Mouse (Mus musculus): ENCODE measurements around the gene Thap3.

Gene Thap3

DNA sequence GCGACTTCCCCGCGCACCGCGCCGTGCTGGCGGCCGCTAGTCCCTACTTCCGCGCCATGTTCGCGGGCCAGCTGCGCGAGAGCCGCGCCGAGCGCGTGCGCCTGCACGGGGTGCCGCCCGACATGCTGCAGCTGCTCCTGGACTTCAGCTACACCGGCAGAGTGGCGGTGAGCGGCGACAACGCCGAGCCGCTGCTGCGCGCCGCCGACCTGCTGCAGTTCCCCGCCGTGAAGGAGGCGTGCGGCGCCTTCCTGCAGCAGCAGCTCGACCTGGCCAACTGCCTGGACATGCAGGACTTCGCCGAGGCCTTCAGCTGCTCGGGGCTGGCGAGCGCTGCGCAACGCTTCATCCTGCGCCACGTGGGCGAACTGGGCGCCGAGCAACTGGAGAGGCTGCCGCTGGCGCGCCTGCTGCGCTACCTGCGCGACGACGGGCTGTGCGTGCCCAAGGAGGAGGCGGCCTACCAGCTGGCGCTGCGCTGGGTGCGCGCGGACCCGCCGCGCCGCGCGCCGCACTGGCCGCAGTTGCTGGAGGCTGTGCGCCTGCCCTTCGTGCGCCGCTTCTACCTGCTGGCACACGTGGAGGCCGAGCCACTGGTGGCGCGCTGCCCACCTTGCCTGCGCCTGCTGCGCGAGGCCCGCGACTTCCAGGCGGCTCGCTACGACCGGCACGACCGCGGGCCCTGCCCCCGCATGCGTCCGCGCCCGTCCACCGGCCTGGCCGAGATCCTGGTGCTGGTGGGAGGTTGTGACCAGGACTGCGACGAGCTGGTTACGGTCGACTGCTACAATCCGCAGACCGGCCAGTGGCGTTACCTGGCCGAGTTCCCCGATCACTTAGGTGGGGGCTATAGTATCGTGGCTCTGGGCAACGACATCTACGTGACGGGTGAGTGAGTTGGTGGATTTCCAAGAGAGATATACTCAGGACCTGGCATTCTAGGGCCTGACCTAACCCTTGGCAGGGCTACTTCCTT, 20.6 kb upstream of the Thap3 start:
- DNase-seq (ENCODE audit: low spot score): peak; percentile 73

DNA sequence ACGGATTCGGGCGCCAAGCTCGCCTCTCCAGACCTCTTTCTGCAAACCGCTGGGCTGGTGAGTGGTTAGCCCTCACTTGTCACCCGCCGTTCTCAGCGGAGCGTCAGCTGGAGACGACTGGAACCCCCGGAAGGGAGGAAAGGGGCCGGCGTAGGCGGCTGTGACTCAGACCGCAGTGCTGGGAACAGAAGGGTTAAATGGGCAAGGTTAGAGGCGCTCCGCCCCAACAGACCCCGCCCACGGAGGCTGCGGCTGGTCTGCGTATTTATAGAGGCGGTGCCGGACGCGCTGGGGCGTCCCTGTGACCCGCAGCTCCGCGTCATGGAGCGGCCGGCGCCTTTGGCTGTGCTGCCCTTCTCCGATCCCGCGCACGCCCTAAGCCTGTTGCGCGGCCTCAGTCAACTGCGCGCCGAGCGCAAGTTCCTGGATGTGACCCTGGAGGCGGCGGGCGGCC, 19.9 kb upstream of the Thap3 start, which contains the start of gene Klhl21:
Gene Klhl21 (plus strand): TSS at position 182 of the 454 bp plus-strand sequence.
- DNase-seq (ENCODE audit: low spot score): peak; percentile 97

DNA sequence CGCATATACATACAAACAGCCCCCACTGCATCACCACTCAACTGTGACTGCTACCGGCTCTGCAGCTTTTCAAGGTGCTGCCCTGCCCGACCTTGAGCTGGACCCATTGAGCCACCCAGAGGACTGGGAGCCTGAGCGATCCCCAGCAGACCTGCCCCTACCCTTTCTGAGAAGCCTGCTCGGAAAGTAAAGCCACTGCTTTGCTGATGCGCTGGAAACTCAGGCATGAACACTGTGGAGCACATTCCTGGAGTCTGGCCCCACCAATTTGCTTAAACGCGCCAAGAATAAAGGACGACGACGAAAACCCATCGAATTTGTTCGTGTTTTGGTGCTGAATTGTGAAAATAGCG, 19.3 kb upstream of the Thap3 start:
- DNase-seq (ENCODE audit: low spot score): no peak

DNA sequence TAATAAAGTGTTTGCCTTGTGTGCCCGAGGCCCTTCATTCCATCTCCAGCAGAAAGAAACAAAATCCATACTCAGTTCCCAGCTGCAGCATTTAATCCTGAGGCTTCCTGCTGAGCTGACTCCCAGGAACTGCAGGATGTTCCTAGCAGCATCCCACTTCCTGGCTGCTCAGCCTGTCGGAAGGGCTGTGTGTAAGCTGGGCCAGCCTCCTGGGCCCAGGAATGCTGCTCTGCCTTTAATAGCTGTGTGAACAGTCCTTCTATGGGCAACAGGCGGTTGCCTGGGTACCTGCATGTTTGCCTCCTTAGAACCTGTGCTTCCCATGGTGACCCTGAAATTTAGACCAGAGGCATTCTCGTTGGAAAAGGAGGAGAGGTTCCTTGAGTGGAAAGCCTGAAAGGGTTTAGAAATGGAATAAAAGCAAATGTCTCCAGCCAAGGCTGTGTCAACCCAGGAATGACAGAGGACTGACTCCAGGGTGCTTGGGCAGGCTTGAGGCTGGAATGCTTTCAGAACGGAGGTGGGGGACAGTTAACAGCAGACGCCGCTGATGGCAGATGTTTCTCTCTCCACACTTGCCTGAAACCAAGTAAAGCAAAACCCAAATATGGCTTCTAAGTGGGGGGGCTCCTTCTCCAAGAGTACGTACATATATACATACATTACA, 18.8 kb upstream of the Thap3 start:
- DNase-seq (ENCODE audit: low spot score): no peak

DNA sequence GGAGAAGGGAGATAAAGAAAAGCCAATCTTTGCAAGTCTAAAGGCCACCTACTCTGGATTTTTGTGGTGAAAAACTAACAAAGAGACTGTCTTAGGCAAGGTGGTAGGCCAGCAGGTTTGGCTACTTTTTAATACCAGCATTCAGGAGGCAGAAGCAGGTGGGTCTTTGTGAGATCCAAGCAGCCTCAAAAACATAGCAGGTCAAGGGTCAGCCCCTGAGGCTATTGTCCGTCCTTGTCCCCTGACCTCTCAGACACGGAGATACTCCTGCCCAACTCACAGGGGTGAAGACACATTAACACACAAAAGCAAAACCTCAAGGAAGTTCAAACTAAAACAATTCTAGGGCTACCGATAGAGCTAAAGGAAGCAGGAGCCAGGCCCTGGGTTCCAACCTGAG, 18.0 kb upstream of the Thap3 start:
- DNase-seq (ENCODE audit: low spot score): no peak

DNA sequence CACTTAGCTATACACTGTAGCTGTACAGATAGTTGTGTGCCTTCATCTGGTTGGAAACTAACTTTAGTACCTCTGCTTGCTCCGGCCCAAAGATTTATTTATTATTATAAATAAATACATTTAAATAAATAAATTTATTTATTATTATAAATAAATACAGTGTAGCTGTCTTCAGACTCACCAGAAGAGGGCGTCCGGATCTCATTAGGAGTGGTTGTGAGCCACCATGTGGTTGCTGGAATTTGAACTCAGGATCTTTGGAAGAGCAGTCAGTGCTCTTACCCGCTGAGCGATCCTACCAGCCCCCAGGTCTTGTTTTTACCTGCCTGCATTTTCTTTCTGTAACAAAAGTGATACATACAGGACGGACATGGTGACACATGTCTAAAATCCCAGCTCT, 17.3 kb upstream of the Thap3 start:
- DNase-seq (ENCODE audit: low spot score): no peak

DNA sequence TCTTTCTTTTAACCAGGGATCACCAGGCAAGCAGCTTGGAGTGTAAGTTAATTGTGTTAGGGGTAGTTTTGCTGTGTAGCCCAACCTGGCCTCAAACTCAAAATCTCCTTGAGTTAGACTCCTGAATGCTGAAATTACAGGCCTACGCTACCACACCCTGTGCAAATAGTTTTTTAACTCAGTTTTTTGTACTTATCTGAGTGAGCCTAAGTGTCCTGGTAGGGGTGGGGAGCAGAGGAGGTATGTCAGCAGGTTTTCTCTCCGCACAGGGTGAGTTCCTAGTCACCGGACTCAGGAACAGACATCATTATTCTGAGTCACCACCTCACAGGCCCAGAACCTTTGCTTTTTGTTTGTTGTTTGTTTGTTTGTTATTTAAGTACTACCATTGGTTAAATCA, 13.3 kb upstream of the Thap3 start:
- no peak for DNase-seq (ENCODE audit: low spot score)

DNA sequence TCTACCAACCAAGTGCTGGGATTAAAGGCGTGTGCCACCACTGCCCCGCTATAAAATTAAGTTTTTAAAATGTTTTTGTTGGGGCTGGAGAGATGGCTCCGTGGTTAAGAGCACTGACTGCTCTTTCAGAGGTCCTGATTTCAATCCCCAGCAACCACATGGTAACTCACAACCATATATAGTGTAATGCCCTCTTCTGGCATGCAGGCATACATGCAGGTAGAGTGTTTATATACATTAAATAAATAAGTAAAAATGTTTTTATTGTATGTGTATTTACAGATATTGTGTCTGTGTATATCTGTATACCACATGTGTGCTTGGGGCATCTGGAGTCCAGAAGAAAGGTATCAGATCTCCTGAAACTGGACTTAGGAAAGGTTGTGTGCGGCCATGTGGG, 12.5 kb upstream of the Thap3 start:
- DNase-seq (ENCODE audit: low spot score): no peak

DNA sequence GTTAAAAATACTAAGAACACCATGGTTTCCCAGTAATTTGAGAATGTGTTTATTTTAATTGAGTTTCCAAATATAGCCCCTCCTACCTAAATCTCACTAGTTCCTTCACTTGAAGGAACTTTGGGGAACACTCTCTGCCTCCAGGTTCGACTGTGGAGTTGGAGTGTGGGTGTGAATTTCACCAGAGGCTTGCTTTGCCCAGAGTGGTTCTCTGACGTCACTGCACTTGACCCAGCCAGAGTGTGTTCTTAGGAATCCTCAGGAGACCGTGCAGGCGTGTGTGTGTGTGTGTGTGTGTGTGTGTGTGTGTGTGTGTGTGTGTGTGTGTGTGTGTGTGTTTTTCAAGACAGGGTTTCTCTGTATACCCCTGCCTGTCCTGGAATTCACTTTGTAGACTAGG, 12.1 kb upstream of the Thap3 start:
- DNase-seq (ENCODE audit: low spot score): no peak

DNA sequence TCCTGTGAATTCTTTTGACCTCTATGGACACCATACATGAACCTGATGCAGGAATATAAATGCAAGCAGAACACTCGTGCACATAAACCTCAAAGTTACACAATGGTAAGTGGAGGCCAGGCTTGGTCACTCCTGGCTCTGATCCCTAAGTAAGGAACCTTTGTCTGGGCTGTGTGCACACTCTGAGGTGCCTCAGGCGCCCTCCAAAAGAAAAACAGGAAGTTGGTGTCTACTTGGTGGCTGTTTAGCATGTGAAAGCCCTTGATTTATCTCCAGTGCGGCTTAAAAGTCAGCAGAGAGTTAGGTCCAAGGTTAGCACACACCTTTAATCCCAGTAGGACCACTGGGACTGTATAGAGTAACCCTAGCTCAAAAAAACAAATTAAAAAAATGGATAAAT, 10.7 kb upstream of the Thap3 start:
- no peak for DNase-seq (ENCODE audit: low spot score)

DNA sequence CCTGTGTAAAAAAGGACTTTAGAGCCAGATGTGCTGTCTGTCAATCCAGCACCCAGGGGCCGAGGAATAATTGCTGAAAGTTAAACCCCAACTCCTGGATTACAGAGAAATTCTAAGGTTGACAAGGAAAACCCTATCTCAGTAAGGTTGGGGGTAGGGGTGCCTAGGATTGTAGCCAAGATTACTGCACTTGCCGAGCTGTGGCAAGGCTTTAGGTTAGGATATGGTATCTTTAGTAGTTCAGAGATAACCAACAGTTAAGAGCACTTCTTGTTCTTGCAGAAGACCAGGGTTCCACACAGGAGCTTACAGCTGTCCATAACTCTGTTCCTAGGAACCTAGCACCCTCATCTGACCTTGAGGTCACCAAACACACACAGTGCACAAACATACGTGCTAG, 8.9 kb upstream of the Thap3 start:
- no peak for DNase-seq (ENCODE audit: low spot score)

DNA sequence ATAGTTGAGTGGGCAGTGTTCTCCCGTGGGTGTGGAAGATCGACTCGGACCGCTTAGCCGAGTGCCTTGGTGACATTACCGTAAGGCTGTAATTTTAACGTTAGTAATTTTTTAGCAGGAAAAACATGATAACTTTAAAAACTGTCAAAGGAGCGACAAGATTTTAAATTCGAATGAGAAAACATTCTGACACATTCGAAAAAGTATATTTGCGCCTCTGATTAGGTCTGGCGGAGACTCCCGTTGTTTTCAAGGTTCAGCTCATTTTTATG, 8.1 kb upstream of the Thap3 start:
- DNase-seq (ENCODE audit: low spot score): no peak

DNA sequence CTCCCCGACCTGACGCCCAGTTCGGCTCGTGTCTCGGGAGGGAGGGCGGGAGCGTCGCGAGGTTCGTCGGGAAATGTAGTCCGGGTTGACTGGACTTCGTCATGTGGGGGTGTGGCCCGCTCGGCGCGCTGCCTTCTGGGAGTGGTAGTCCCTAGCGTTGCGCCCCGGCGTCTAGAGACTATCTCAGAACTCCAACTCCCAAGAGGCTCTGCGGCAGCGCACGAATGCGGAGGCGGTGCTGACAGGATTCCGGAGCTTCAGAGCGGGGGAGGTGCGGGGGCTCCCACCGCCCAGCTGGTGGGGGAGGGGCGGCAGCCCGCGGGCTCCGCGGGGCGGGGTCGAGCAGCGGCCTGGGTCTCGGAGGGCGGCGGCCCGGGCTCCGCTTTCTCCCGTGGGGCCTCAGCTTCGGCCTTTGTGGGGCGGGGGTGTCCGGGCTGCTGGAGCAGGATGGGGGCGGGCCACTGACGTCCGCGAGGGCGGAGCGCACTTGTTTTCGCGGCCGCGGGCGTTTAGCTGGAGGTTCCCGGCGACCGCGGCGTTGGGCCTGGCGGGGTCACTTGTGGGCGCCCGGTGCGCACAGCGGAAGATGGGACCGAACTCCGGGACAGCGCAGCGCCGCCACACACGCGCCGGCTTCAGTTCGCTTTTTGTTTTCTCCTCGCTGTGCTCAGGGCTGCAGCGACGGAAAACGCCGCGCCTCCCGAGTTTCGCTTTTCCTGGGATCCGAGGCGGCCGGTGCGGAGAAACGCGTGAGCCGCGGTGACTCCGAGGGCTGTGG, 7.6 kb upstream of the Thap3 start, which contains the start of gene Phf13:
Gene Phf13 (minus strand): TSS at position 86 of the 778 bp plus-strand sequence.
- DNase-seq (ENCODE audit: low spot score): peak; percentile 99

DNA sequence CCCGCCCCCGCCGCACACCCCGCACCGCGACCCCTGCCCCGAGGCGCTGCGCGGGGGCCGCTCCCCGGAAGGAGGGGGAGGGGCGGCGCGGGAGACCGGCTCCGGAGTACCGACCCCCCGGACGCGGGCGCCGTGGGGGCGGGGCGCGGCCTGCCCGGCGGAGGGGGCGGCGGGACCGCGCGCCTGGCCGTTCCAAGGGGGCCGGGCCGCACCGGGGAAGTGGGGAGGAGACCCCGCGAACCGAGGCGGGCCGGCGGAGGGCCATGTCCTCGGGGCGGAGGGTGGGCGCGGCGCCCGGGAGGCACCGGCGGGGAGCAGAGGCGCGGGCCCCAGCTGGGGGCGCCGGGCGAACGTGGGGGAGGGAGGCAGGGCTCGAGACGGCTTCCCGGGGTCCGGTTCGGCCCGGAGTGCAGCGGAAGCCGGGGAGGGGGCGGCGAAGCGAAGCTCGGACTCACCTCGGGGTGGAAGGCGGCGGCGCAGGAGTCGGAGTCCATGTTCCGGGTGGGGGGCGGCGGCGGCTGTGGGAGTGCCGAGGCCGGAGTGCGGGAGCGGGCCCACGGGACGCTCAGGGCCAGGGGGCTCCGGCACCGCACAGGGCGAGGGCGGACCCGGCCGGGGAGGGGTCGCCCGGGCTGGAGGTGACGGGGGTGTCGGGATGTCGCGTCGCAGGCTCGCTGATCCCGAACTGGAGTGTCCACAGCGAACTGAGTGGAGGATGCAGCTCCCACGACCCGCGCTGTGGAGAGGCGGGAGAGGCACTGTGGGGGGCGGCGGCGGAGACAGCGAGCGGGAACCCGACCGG, 6.8 kb upstream of the Thap3 start:
- DNase-seq (ENCODE audit: low spot score): peak; percentile 82

DNA sequence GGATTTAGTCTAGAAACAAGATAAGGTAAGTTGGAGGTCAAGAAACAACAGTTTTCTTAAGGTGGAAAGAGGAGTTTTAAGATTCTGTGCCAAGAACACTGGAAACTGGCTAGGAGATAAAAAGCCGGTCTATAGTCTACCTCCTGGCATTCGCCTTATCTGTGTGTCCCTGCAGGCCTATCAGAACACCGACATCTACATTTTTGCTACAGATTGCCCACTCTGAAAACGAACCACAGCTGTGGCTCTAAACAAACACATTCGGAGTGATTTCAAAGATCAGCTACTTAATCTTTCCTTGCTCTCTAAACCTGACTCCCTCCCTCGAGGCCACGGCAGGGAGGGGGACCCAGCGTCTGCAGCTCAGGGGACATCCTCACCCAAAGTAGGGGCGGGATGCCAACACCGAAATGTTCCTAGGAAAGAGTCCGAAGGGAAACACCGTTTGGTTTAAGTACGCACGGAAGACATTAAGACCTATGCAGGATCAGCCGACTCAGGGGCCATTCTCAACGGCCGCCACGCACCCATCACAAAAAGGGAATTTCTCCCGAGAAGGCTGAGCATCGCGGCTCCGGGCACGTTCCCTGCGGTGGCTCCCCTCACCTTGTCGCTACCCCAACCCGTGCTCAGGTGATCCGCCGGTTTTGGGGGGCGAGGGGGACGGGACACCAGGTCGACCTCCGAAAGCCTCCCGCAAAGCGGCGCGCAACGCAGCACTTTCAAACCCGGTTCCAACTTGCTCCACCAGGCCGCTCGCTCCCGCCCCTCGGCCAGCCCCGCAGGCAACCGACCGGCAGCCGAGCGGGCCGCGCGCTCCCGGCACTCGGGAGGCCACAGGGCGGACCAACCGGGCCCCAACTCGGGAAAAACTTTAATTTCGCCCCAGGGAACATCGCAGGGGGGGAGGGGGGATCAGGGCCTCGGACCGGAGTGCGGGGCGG, 5.7 kb upstream of the Thap3 start:
- peak; percentile 77 for DNase-seq (ENCODE audit: low spot score)

DNA sequence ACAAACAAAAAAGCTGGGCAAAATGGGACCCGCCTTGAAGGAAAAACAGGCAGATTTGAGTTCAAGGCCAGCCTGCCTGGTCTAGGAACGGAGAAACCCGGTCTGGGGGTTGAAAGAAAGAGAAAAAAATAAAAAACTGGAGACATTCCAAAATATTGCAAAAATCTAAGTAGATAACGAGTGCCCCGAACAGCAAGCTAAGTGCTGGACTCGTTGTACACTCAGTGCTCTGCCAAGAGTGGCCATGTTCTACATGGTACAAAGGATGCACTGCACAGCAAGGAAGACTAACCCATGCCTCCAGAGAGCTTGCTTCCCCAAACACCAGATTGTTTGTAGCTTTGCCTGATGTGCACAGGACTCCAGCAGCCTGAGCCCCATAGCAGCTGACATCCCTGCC, 4.2 kb upstream of the Thap3 start:
- no peak for DNase-seq (ENCODE audit: low spot score)

DNA sequence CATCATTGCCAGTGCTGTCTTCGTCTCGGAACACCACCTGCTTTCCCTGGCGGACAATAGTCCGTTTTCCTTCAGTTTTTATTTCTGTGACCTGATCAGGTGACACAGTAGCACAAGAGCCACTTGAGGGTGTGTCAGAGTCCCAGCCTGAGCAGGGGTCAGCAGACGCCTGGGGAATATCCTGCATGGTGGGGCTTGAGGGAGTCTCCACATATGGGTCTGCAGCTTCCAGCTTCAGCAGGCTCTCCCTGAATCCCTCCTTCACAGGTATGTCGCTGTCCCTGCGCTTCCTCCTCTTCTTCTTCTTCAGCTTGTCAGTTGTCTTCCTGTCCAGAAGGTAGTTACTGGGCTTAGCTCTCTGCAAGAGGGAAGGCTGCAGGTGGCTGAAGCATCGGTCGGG, 3.3 kb upstream of the Thap3 start:
- no peak for DNase-seq (ENCODE audit: low spot score)

DNA sequence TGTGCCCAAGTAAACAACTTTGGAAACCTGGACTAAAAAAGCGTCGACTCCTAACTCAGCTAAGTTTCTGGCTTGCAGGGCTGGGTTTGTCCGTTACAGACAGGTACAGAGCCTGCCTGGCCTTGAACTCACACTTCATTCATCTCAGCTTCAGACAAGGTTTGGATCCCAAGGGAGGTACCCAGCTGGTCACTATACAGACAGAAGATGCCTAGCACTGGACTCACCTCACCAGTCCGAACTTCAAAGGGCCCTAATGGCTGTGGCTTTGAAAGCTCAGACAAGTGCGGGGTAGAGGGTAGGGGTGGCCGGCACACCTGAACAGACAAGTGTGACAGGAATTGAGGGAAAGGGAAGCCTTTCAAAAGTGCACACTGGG, 302 bp upstream of the Thap3 start:
- no peak for DNase-seq (ENCODE audit: low spot score)

DNA sequence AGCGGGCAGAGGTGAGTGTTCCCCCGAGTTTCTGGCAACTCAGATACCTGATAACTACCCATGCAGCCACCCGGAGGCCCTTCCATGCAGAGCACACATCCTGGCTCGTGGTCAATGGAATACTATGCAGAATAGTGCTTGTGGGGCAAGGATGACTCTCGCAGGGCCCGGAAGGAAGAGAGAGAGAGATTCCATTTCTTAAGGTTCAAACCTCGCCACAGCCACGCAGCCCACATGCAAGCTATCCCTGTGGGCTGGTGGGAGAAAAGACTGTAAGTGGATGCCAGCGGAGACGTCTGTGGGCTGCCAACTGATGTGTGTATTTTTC, 819 bp downstream of the Thap3 start:
- peak; percentile 42 for DNase-seq (ENCODE audit: low spot score)

DNA sequence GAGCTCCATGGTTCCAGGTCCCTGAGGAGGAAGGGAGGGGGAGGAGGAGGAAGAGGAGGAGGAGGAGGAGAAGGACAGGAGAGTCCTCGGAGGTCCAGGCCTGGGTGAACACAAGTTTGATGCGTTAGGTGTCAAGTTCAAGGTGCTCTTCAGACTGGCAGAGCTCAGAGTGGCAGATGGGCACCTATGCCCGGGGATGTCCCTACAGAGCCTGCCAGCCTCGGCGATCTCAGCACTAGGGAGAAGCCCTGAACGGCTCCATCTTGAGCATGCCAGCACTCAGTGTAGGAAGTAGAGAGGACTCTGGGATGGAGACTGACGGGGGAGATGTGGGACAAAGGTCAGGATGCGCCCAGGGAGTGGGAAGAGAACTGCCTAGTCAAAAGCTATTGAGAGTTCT, 2.1 kb downstream of the Thap3 start:
- peak; percentile 35 for DNase-seq (ENCODE audit: low spot score)

DNA sequence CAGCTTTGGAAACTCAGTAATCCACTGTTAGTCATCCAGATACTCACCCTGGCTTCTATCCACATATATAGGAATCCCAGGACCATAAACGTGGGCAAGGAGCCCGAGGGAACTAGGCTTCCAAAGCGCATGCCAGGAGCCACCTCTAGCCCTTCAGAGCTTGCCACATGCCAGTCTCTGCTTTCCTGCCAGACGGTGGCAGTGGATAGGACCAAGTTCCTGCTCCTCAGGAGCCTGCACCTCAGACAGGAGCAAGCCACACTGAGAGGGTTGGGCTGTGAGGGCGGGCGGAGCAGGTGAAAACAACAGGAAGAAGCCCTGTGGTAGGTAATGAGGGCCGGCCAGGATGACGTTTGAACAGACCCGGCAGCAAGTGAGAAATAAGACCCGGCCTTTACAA, 2.9 kb downstream of the Thap3 start:
- DNase-seq (ENCODE audit: low spot score): peak; percentile 41

Measured in testis, postnatal 10 days (tissue).